ENCODE assay signal across 8 mouse cellular contexts in the genomic region with DNA sequence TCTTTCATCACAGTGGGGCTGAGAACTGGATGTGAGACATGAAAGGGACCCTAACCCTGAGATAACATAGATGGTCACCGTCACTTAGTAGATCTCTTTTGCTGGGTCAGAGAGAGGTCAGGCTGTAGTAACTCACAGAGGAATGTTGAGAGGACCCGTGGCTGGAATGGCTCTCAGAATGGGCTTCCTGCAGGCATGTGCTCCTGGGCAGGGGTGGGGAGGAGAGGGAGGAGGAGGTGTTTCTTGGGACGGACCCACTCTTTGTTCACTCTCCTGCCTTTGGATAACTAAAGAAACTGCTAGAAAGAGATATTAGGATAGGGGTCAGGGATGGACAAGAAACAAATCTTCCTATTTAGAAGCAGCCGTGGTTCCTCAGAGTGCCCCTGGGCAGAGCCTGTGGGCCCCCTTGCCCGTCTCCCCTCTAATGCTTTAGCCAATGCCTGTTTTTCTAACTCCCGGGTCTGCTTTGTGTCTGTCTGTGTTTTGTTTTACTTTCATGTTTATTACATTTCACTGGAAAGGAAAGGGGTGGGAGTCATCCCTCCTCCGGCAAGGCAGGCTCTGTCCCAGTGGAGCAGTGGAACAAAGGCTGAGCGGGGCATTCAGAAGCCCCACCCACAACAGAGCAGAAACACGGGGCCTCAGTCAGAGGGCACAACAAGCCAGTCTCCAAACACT. TPM values are rescaled to one million over a fixed set of nuclear protein-coding genes. Genes with fewer than 3 reads are reported as not detected.
DNase-seq lines count a peak whose midpoint lies in the region; ATAC-seq and TF ChIP-seq lines count a peak whose summit lies in the region.

No protein-coding gene starts in this region.

- H3K27ac ChIP-seq in lung, postnatal 0 days (ENCODE audit: low read length): peak overlapping the region; percentile 66
- peak overlapping the region; percentile 42 for H3K27ac ChIP-seq in stomach, postnatal 0 days (replicated peaks)

- H3K9me3 ChIP-seq in lung, postnatal 0 days (ENCODE audit: low read length): no peaks in the 10 kb centered on the region
- no peaks in the 10 kb centered on the region for H3K9me3 ChIP-seq in stomach, postnatal 0 days (ENCODE audit: control insufficient read depth, low read length)

- ATAC-seq in lung, postnatal 0 days: peak; percentile 93
- peak; percentile 80; the same call in 1 of the 2 replicates for ATAC-seq in stomach, postnatal 0 days (ENCODE audit: low FRiP score, low TSS enrichment)

- no peaks in the 10 kb centered on the region for H3K27me3 ChIP-seq in lung, postnatal 0 days (replicated peaks; ENCODE audit: insufficient read depth, low read length)
- H3K27me3 ChIP-seq in stomach, postnatal 0 days (ENCODE audit: control insufficient read depth, insufficient read depth, low read length): no peaks in the 10 kb centered on the region

- peaks cover 29% of the 10 kb centered on the region; the same call in 1 of the 2 replicates for H3K4me1 ChIP-seq in lung, postnatal 0 days (ENCODE audit: insufficient read depth, low read depth, low read length)
- peaks cover 4% of the 10 kb centered on the region; the same call in 1 of the 2 replicates for H3K4me1 ChIP-seq in stomach, postnatal 0 days (replicated peaks; ENCODE audit: control insufficient read depth, insufficient read depth)

- peak; percentile 57 for TF ChIP-seq EP300 in lung, postnatal 0 days (IDR thresholded peaks at IDR 0.05)
- no peak for TF ChIP-seq EP300 in stomach, postnatal 0 days (optimal IDR thresholded peaks at IDR 0.05)

- DNase-seq in gastrocnemius, postnatal 10 days: peak; percentile 27
- no peak for DNase-seq in gastrocnemius, postnatal 4 days (ENCODE audit: low spot score in 2 of 2)
- peak; percentile 61 to 79 for DNase-seq in heart, adult 9 months (ENCODE audit: low spot score in 2 of 2)
- DNase-seq in kidney, adult 18-20 months: peak; percentile 30
- peak; percentile 74 for DNase-seq in lung, postnatal 0 days (ENCODE audit: low spot score)
- no peak for DNase-seq in stomach, postnatal 0 days (ENCODE audit: low spot score)
- no peak for DNase-seq in layer of hippocampus, adult 9-10 months (ENCODE audit: low spot score)
- no peak for DNase-seq in layer of hippocampus, adult 9-11 months

- no peak overlapping the region for H3K9ac ChIP-seq in lung, postnatal 0 days (replicated peaks; ENCODE audit: low read depth)
- H3K9ac ChIP-seq in stomach, postnatal 0 days (ENCODE audit: low read length): no peak overlapping the region

- no peak overlapping the region for H3K4me3 ChIP-seq in lung, postnatal 0 days (ENCODE audit: low read depth, low read length)
- H3K4me3 ChIP-seq in stomach, postnatal 0 days (ENCODE audit: low read depth, low read length): no peak overlapping the region

- no peaks in the 10 kb centered on the region for H3K36me3 ChIP-seq in lung, postnatal 0 days (ENCODE audit: insufficient read depth, low read length)
- H3K36me3 ChIP-seq in stomach, postnatal 0 days (ENCODE audit: control insufficient read depth, insufficient read depth, low read length): no peaks in the 10 kb centered on the region

- H3K4me2 ChIP-seq in lung, postnatal 0 days (replicated peaks; ENCODE audit: low read depth, low read length): peak overlapping the region; percentile 18
- peak overlapping the region; percentile 18 for H3K4me2 ChIP-seq in stomach, postnatal 0 days (replicated peaks; ENCODE audit: low read depth)

- WGBS in lung, postnatal 0 days: 7% methylated on average over 9 of the region's 9 CpGs
- 12% methylated on average over 9 of the region's 9 CpGs for WGBS in stomach, postnatal 0 days

- TF ChIP-seq CTCF in lung, postnatal 0 days (IDR thresholded peaks at IDR 0.05): no peak
- no peak for TF ChIP-seq CTCF in stomach, postnatal 0 days (IDR thresholded peaks at IDR 0.05; ENCODE audit: low read depth)

RNA-seq across cellular contexts. Expression of gene Ppp2r5a, which starts 58.9 kb away (rescaled TPM):
- 10 to 100 TPM; 68.2 to 69.3 TPM for total RNA-seq in gastrocnemius, postnatal 10 days (2021)
- 10 to 100 TPM; 57.9 to 66.5 TPM for total RNA-seq in gastrocnemius, postnatal 4 days (2021)
- polyA plus RNA-seq in lung, postnatal 0 days (2015; fragmentation: Nextera tagmentation; extraction: Ambion mirVana): 51.5 and 56.0 TPM in 2 replicates
- polyA plus RNA-seq in stomach, postnatal 0 days (2015; fragmentation: Nextera tagmentation; extraction: Ambion mirVana): 28.4 and 32.9 TPM in 2 replicates

Comparison
In these comparisons a context has a peak if more than half of its experiments do, and no peak if none do; other contexts are left out.
1. DNase-seq: peak in gastrocnemius, postnatal 10 days (single experiment), heart, adult 9 months (2 of 2), kidney, adult 18-20 months (single experiment) and lung, postnatal 0 days (single experiment); none in gastrocnemius, postnatal 4 days (0 of 2), stomach, postnatal 0 days (single experiment), layer of hippocampus, adult 9-10 months (single experiment) and layer of hippocampus, adult 9-11 months (single experiment).